Mouse (Mus musculus) gastrocnemius, postnatal 36 days (tissue): Measurements from ENCODE around the gene Atg13. TPM values are rescaled to one million over a fixed set of nuclear protein-coding genes. Genes with fewer than 3 reads are reported as not detected.

Experiments
- total RNA-seq, 2 experiments: library from RNA; stranded (reverse); gene quantifications; 2 replicates each; pipeline ENCODE4 v1.2.3; 2021

Atg13 gene
- total RNA-seq, 2 experiments from 2014 or later: 28.2 to 29.8 TPM

Other genes with a start within 250 kb of the Atg13 start
- 10 to 100 TPM; 24.4 to 31.8 TPM for gene Ckap5, start 183.8 kb downstream of the Atg13 start, total RNA-seq
- under 1 TPM in 1 of 2 experiments, not detected in 1; 0.46 TPM for gene F2, start 74.2 kb downstream of the Atg13 start, total RNA-seq
- gene Zfp408, start 60.8 kb downstream of the Atg13 start, total RNA-seq: 1 to 10 TPM; 1.8 to 3.3 TPM
- 1 to 10 TPM; 6.4 to 7.1 TPM for gene Arhgap1, start 60.7 kb downstream of the Atg13 start, total RNA-seq
- gene Harbi1, start 276 bp upstream of the Atg13 start, total RNA-seq: 1 to 10 TPM; 3.7 to 4.7 TPM
- 10 to 100 TPM; 13.8 to 15.5 TPM for gene Ambra1, start 19.6 kb upstream of the Atg13 start, total RNA-seq
- not detected for gene Chrm4, start 216.7 kb upstream of the Atg13 start, total RNA-seq
- 1 to 10 TPM; 1.4 to 4.3 TPM for gene Mdk, start 221.7 kb upstream of the Atg13 start, total RNA-seq
- gene Gm9821, start 235.1 kb upstream of the Atg13 start, total RNA-seq: not detected